Mouse (Mus musculus) bone marrow, adult 2 months (tissue): ENCODE measurements around the gene Eci1.

ENCODE experiments used
- CTCF ChIP-seq: fragments of 200-500 bp; IDR thresholded peaks from 2 replicates; pipeline ENCODE4 v1.5.1; 2011; ENCODE audit warnings: low read length, control low read depth; ENCODE audit not compliant: control insufficient read depth, insufficient read depth
- POLR2A ChIP-seq: fragments of 200-500 bp; IDR thresholded peaks from 2 replicates; pipeline ENCODE4 v1.6.1; 2011; ENCODE audit warnings: low read depth, mild to moderate bottlenecking, control low read depth, low read length, borderline replicate concordance; ENCODE audit not compliant: control insufficient read depth

- TF ChIP-seq CTCF (no peak), POLR2A (no peak)
These were observed 49.8 kb downstream of the Eci1 start for GRCm38 (mm10) chr17:24476022-24476776.
